8 mouse cellular contexts compared by ENCODE assay signal in the genomic region with DNA sequence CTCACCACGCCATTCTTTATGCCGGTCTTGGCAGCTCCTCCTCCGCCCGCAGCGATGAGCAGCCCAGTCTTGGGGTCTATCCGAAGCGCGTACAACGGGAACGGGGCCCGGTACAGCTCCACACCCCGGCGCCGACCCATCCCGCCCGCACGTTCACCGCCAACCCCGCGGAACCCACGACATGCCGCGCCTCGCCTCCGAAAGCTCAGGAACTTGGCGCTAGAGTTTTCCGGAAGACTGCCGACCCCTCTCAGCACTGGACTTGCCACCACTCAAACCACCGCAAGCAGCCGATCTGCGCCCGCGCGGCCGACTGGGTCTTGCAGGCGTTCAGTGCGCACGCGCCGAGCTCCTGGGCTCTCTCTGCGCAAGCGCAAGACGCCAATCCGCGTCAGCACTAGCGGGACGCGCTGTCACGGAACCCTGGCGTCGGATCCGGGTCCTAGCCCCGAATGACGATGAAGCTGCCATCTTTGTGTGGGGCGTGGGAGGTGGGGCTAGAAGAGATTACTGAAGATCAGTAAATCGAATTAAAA. TPM values are rescaled to one million over a fixed set of nuclear protein-coding genes. Genes with fewer than 3 reads are reported as not detected.
A peak's percentile ranks its signal among the peaks of the same experiment; 100 is the strongest.
DNase-seq lines count a peak whose midpoint lies in the region; ATAC-seq lines count a peak whose summit lies in the region.

A gene (minus strand): TSS at position 396 of the 536 bp plus-strand sequence.

- peaks cover 7% of the 10 kb centered on the region; the same call in 1 of the 2 replicates for H3K36me3 ChIP-seq in forebrain, embryonic 11.5 days (ENCODE audit: control insufficient read depth, insufficient read depth, low read length)
- H3K36me3 ChIP-seq in heart, embryonic 16.5 days (ENCODE audit: control insufficient read depth, insufficient read depth): peaks cover 17% of the 10 kb centered on the region
- H3K36me3 ChIP-seq in liver, embryonic 15.5 days (replicated peaks): peaks cover 30% of the 10 kb centered on the region
- peaks cover 26% of the 10 kb centered on the region for H3K36me3 ChIP-seq in neural tube, embryonic 12.5 days

- peak within 1 kb of the TSS; percentile 85 for H3K9ac ChIP-seq in forebrain, embryonic 11.5 days (ENCODE audit: low read length)
- H3K9ac ChIP-seq in heart, embryonic 16.5 days (ENCODE audit: low read length): peak within 1 kb of the TSS; percentile 92
- peak within 1 kb of the TSS; percentile 85 for H3K9ac ChIP-seq in liver, embryonic 15.5 days
- H3K9ac ChIP-seq in neural tube, embryonic 12.5 days: peak within 1 kb of the TSS; percentile 77

- H3K4me2 ChIP-seq in forebrain, embryonic 11.5 days (ENCODE audit: low read depth, low read length, severe bottlenecking): peak within 1 kb of the TSS; percentile 91
- peak within 1 kb of the TSS; percentile 91 for H3K4me2 ChIP-seq in heart, embryonic 16.5 days (ENCODE audit: low read depth, low read length)
- H3K4me2 ChIP-seq in liver, embryonic 15.5 days: peak within 1 kb of the TSS; percentile 86
- H3K4me2 ChIP-seq in neural tube, embryonic 12.5 days (replicated peaks): peak within 1 kb of the TSS; percentile 87

- under 1% methylated on average over 56 of the region's 56 CpGs for WGBS in forebrain, embryonic 11.5 days
- under 1% methylated on average over 56 of the region's 56 CpGs for WGBS in heart, embryonic 16.5 days
- WGBS in liver, embryonic 15.5 days (ENCODE audit: insufficient replicate concordance): under 1% methylated on average over 56 of the region's 56 CpGs
- under 1% methylated on average over 56 of the region's 56 CpGs for WGBS in neural tube, embryonic 12.5 days

- H3K9me3 ChIP-seq in forebrain, embryonic 11.5 days (ENCODE audit: control insufficient read depth, low read length): no peaks in the 10 kb centered on the region
- 0 out of 2 replicates have a peak, but pooled peaks cover 3% of the 10 kb centered on the region for H3K9me3 ChIP-seq in heart, embryonic 16.5 days (replicated peaks; ENCODE audit: control insufficient read depth, low read length)
- H3K9me3 ChIP-seq in liver, embryonic 15.5 days (replicated peaks): no peaks in the 10 kb centered on the region
- H3K9me3 ChIP-seq in neural tube, embryonic 12.5 days: no peaks in the 10 kb centered on the region

- peak within 1 kb of the TSS; percentile 66 for H3K27ac ChIP-seq in forebrain, embryonic 11.5 days (ENCODE audit: low read depth, low read length)
- H3K27ac ChIP-seq in heart, embryonic 16.5 days (ENCODE audit: low read length): peak within 1 kb of the TSS; percentile 91
- peak within 1 kb of the TSS; percentile 80 for H3K27ac ChIP-seq in liver, embryonic 15.5 days (replicated peaks)
- peak within 1 kb of the TSS; percentile 68; the same call in 1 of the 2 replicates for H3K27ac ChIP-seq in neural tube, embryonic 12.5 days

- peak; percentile 95 for ATAC-seq in forebrain, embryonic 11.5 days (replicated peaks; ENCODE audit: low FRiP score)
- ATAC-seq in heart, embryonic 16.5 days (replicated peaks; ENCODE audit: extremely low read depth, insufficient read depth, low FRiP score): peak; percentile 95
- ATAC-seq in liver, embryonic 15.5 days (ENCODE audit: insufficient read depth): peak; percentile 90
- ATAC-seq in neural tube, embryonic 12.5 days (ENCODE audit: low FRiP score, low read depth): peak; percentile 93

- peak within 1 kb of the TSS; percentile 68 for H3K4me3 ChIP-seq in forebrain, embryonic 11.5 days (ENCODE audit: low read depth, low read length)
- H3K4me3 ChIP-seq in heart, embryonic 16.5 days (ENCODE audit: low read length): peak within 1 kb of the TSS; percentile 85
- H3K4me3 ChIP-seq in liver, embryonic 15.5 days (replicated peaks): peak within 1 kb of the TSS; percentile 81
- peak within 1 kb of the TSS; percentile 68 for H3K4me3 ChIP-seq in neural tube, embryonic 12.5 days

- no peaks in the 10 kb centered on the region for H3K27me3 ChIP-seq in forebrain, embryonic 11.5 days (ENCODE audit: control insufficient read depth, insufficient read depth, low read length)
- H3K27me3 ChIP-seq in heart, embryonic 16.5 days (ENCODE audit: control insufficient read depth, insufficient read depth, low read length): no peaks in the 10 kb centered on the region
- H3K27me3 ChIP-seq in liver, embryonic 15.5 days: no peaks in the 10 kb centered on the region
- H3K27me3 ChIP-seq in neural tube, embryonic 12.5 days (replicated peaks): no peaks in the 10 kb centered on the region

- peak; percentile 95 to 97 for DNase-seq in CD8-positive naive resting alpha-beta T cell, adult 2 months (ENCODE audit: low read depth in 2 of 2, low spot score in 2 of 2)
- DNase-seq in c-Kit-positive CD71-negative TER-119-negative erythroid progenitor cells, embryonic 14.5 days (ENCODE audit: low read depth): peak; percentile 98
- peak; percentile 100 for DNase-seq in forebrain, embryonic 11.5 days (ENCODE audit: low spot score)
- DNase-seq in kidney, postnatal 36 days: peak; percentile 99
- peak; percentile 94 for DNase-seq in telencephalon, adult 2 months (ENCODE audit: low read depth, low spot score)

- peaks cover 4% of the 10 kb centered on the region; the same call in 1 of the 2 replicates for H3K4me1 ChIP-seq in forebrain, embryonic 11.5 days (replicated peaks; ENCODE audit: control insufficient read depth, insufficient read depth, low read length)
- peaks cover 19% of the 10 kb centered on the region for H3K4me1 ChIP-seq in heart, embryonic 16.5 days (ENCODE audit: control insufficient read depth, insufficient read depth, low read length)
- H3K4me1 ChIP-seq in liver, embryonic 15.5 days (replicated peaks): peaks cover 40% of the 10 kb centered on the region
- peaks cover 21% of the 10 kb centered on the region for H3K4me1 ChIP-seq in neural tube, embryonic 12.5 days

RNA-seq across cellular contexts. Expression of the gene that starts here (rescaled TPM):
- 106 and 114 TPM in 2 replicates for polyA plus RNA-seq in forebrain, embryonic 11.5 days (2014; fragmentation: Nextera tagmentation; extraction: Ambion mirVana)
- polyA plus RNA-seq in heart, embryonic 16.5 days (2015; fragmentation: Nextera tagmentation; extraction: Ambion mirVana): 95.9 and 96.5 TPM in 2 replicates
- 97.0 and 110 TPM in 2 replicates for polyA plus RNA-seq in liver, embryonic 15.5 days (2015; fragmentation: Nextera tagmentation; extraction: Ambion mirVana)
- polyA plus RNA-seq in neural tube, embryonic 12.5 days (2016; fragmentation: Nextera tagmentation; extraction: Ambion mirVana): 128 and 130 TPM in 2 replicates

Comparison
In these comparisons a context has a peak if more than half of its experiments do, and no peak if none do; other contexts are left out.
1. Peak in every context shown above with its lines: DNase-seq, ATAC-seq, H3K4me3 ChIP-seq and H3K27ac ChIP-seq.